In the genomic region with DNA sequence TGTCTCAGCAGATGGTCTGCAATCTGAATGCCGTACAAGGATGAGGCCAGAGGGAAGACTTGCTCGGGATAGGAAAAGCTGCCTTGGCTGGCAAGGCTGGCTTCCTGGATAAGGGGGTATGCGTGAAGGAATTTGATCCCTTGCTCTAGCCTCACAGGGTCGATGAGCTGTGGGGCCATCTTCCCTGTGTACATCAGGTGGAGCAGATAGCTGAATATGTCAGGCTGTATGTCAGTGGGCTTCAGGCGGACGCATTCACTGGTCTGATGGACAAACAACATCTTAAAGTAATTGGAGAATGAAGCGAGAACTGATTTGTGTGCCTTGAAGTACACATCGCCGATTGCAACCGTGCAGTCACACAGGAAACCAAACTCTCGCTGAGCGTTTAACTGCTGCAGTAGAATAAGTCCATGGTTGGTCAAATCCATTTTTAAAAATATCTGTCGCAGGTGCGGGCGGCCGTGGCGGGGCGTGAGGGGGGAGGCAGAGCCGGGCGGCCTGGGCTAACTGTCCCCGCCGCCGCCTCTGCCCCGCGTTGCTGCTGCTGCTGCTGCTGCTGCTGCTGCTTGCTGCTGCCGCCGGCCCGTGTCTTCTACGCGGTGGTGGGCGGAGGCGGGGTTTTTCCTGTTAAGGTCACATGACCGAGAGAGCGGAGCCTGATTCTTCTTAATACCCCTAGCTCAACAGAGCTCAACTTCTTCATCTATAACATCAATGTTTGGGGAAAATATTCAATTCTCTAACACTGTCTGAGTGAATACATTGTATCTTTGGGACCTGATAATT, we compare ENCODE assay signal across 7 mouse cellular contexts.
DNase-seq lines count a peak whose midpoint lies in the region; ATAC-seq and TF ChIP-seq lines count a peak whose summit lies in the region.
"Not testable (repeated sequence)": the region's sequence is repeated elsewhere in the genome, so short reads cannot be mapped to it uniquely, and the experiment has no call there.

No protein-coding gene starts in this region.

- TF ChIP-seq POLR2A in spleen, adult 2 months (IDR thresholded peaks at IDR 0.05; ENCODE audit: low read depth, low read length) = not testable (repeated sequence)

- H3K9ac ChIP-seq in heart, embryonic 16.5 days (ENCODE audit: low read length); kidney, embryonic 14.5 days (ENCODE audit: low read depth, low read length); liver, embryonic 15.5 days; midbrain, embryonic 14.5 days (replicated peaks; ENCODE audit: low read length): not testable (repeated sequence)

- H3K36me3 ChIP-seq in forebrain, embryonic 10.5 days (replicated peaks); heart, embryonic 16.5 days (ENCODE audit: control insufficient read depth, insufficient read depth); kidney, embryonic 14.5 days (ENCODE audit: control insufficient read depth, insufficient read depth, low read length); liver, embryonic 15.5 days (replicated peaks); midbrain, embryonic 14.5 days (ENCODE audit: control insufficient read depth, insufficient read depth, low read length); spleen, adult 2 months (ENCODE audit: control insufficient read depth, insufficient read depth, low read length): not testable (repeated sequence)

- peak; percentile 7 for DNase-seq in adrenal gland, postnatal 14 days
- not testable (repeated sequence) for DNase-seq in forebrain, embryonic 10.5 days (ENCODE audit: extremely low spot score, low spot score)
- DNase-seq in midbrain, embryonic 14.5 days = peak; percentile 76
- DNase-seq in spleen, adult 2 months (ENCODE audit: low read depth in 1 of 2, low spot score in 2 of 2) = peak; percentile 19 to 32

- H3K4me3 ChIP-seq in forebrain, embryonic 10.5 days = peak overlapping the region; percentile 41
- H3K4me3 ChIP-seq in heart, embryonic 16.5 days (ENCODE audit: low read length) = peak overlapping the region; percentile 38
- H3K4me3 ChIP-seq in kidney, embryonic 14.5 days (ENCODE audit: low read length) = peak overlapping the region; percentile 10; the same call in 1 of the 2 replicates
- H3K4me3 ChIP-seq in liver, embryonic 15.5 days (replicated peaks) = not testable (repeated sequence)
- peak overlapping the region; percentile 22 for H3K4me3 ChIP-seq in midbrain, embryonic 14.5 days (replicated peaks; ENCODE audit: low read depth, low read length)
- H3K4me3 ChIP-seq in spleen, adult 2 months (ENCODE audit: extremely low read depth, insufficient read depth, insufficient read length) = peak overlapping the region; percentile 30; the same call in 1 of the 2 replicates

- not testable (repeated sequence) for H3K27me3 ChIP-seq in forebrain, embryonic 10.5 days (ENCODE audit: poor library complexity, severe bottlenecking); heart, embryonic 16.5 days (ENCODE audit: control insufficient read depth, insufficient read depth, low read length); kidney, embryonic 14.5 days (ENCODE audit: control insufficient read depth, insufficient read depth, low read length); liver, embryonic 15.5 days; midbrain, embryonic 14.5 days (ENCODE audit: control insufficient read depth, insufficient read depth, low read length); spleen, adult 2 months (ENCODE audit: control insufficient read depth, insufficient read depth, low read length)

- WGBS in forebrain, embryonic 10.5 days = 44% methylated on average over 34 of the region's 34 CpGs
- WGBS in heart, embryonic 16.5 days = 33% methylated on average over 33 of the region's 34 CpGs
- WGBS in kidney, embryonic 14.5 days = 42% methylated on average over 33 of the region's 34 CpGs
- WGBS in liver, embryonic 15.5 days (ENCODE audit: insufficient replicate concordance) = 40% methylated on average over 34 of the region's 34 CpGs
- 45% methylated on average over 34 of the region's 34 CpGs for WGBS in midbrain, embryonic 14.5 days
- WGBS in spleen, adult 2 months = 41% methylated on average over 34 of the region's 34 CpGs

- H3K4me2 ChIP-seq in heart, embryonic 16.5 days (ENCODE audit: low read depth, low read length) = peak overlapping the region; percentile 63
- peak overlapping the region; percentile 40 for H3K4me2 ChIP-seq in kidney, embryonic 14.5 days (replicated peaks; ENCODE audit: low read depth, low read length)
- H3K4me2 ChIP-seq in liver, embryonic 15.5 days = peak overlapping the region; percentile 36; the same call in 1 of the 2 replicates
- H3K4me2 ChIP-seq in midbrain, embryonic 14.5 days (ENCODE audit: low read length) = peak overlapping the region; percentile 45

- H3K9me3 ChIP-seq in forebrain, embryonic 10.5 days = peaks cover 11% of the 10 kb centered on the region
- not testable (repeated sequence) for H3K9me3 ChIP-seq in heart, embryonic 16.5 days (replicated peaks; ENCODE audit: control insufficient read depth, low read length); kidney, embryonic 14.5 days (ENCODE audit: control insufficient read depth, low read length); liver, embryonic 15.5 days (replicated peaks); midbrain, embryonic 14.5 days (ENCODE audit: control insufficient read depth, low read length)

- peak; percentile 23; the same call in 1 of the 2 replicates for ATAC-seq in heart, embryonic 16.5 days (replicated peaks; ENCODE audit: extremely low read depth, insufficient read depth, low FRiP score)
- ATAC-seq in kidney, embryonic 14.5 days (ENCODE audit: low FRiP score, low TSS enrichment) = peak; percentile 71; the same call in 1 of the 2 replicates
- not testable (repeated sequence) for ATAC-seq in liver, embryonic 15.5 days (ENCODE audit: insufficient read depth)
- peak; percentile 84 for ATAC-seq in midbrain, embryonic 14.5 days (ENCODE audit: low FRiP score, low TSS enrichment)

- not testable (repeated sequence) for TF ChIP-seq CTCF in spleen, adult 2 months (IDR thresholded peaks at IDR 0.05; ENCODE audit: extremely low read depth, insufficient read depth, insufficient read length, insufficient replicate concordance)

- not testable (repeated sequence) for H3K4me1 ChIP-seq in forebrain, embryonic 10.5 days; heart, embryonic 16.5 days (ENCODE audit: control insufficient read depth, insufficient read depth, low read length); kidney, embryonic 14.5 days (ENCODE audit: control insufficient read depth, insufficient read depth, low read length); liver, embryonic 15.5 days (replicated peaks); midbrain, embryonic 14.5 days (ENCODE audit: control insufficient read depth, insufficient read depth, low read length); spleen, adult 2 months (ENCODE audit: control insufficient read depth, insufficient read depth, insufficient read length)

- H3K27ac ChIP-seq in forebrain, embryonic 10.5 days = 0 out of 2 replicates have a peak overlapping the region, but pooled peaks have one; percentile 35
- not testable (repeated sequence) for H3K27ac ChIP-seq in heart, embryonic 16.5 days (ENCODE audit: low read length); kidney, embryonic 14.5 days (ENCODE audit: low read depth, low read length); liver, embryonic 15.5 days (replicated peaks); midbrain, embryonic 14.5 days (replicated peaks; ENCODE audit: low read depth, low read length); spleen, adult 2 months (ENCODE audit: insufficient read depth, low read length)
